Comparison of ENCODE assay signal across 14 mouse cellular contexts in the genomic region with DNA sequence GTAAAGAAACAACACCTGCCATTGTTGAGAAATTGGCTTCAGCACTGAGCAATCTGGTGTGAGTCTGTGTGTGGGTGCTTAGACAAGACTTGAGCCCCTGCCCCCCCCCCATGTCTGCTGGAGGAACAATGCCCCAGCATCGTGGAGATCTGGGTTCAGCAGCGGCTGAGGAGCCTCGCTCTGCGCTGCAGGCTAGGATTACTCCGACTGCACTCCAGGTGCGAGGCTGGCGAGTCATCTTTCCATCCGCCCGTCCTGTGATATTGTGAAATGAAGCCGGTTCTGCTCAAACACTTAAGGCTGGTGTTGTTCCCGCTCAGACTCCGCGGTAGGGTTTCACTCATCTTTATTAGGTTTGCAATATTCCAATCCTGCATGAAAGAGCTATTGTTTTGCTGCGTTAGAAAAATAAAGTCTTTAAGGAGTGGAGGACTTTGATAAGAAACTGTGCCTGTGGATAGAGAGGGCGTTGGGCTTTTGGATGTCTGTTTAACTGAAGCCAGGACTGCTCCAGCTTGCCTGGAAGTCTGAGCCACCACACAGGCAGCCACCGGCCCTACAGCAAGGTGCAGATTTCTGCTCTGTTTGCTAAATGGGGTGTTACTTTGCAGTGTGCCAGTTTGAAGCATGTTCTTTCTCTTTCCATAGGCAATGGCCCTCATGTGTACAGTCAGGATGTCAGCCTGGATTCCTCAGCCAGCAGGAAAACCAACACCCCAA.
DNase-seq lines count a peak whose midpoint lies in the region; ATAC-seq lines count a peak whose summit lies in the region.
"Had no signal": no experiment of that assay in that cellular context is flagged by ENCODE, and none has a peak within 500 bp of the region (broad histone marks: within the 10 kb centered on the region; RNA-seq: fewer than 3 reads in every experiment).

No protein-coding gene starts in this region.

- WGBS in forebrain, embryonic 10.5 days = 61% methylated on average over 16 of the region's 16 CpGs
- 42% methylated on average over 16 of the region's 16 CpGs for WGBS in forebrain, embryonic 12.5 days
- WGBS in embryonic facial prominence, embryonic 15.5 days = 40% methylated on average over 16 of the region's 16 CpGs
- WGBS in midbrain, embryonic 14.5 days = 46% methylated on average over 16 of the region's 16 CpGs

- DNase-seq in forebrain, embryonic 10.5 days (ENCODE audit: extremely low spot score, low spot score) = no peak
- peak; percentile 3 to 5 for DNase-seq in kidney, postnatal 4 days
- no peak for DNase-seq in kidney, postnatal 10 days
- peak; percentile 42 for DNase-seq in midbrain, embryonic 14.5 days
- no peak for DNase-seq in adrenal gland, postnatal 25 days
- no peak for DNase-seq in adrenal gland, adult 18-20 months (ENCODE audit: low spot score in 2 of 2)
- DNase-seq: cerebellum, postnatal 10 days; gastrocnemius, postnatal 25 days; layer of hippocampus, adult 9-11 months; left cerebral cortex, postnatal 4 days had no signal

- ATAC-seq in forebrain, embryonic 12.5 days (ENCODE audit: low FRiP score) = no peak
- peak; percentile 54; the same call in 1 of the 2 replicates for ATAC-seq in embryonic facial prominence, embryonic 15.5 days (ENCODE audit: insufficient number of reproducible peaks, low FRiP score, low TSS enrichment, low read depth)
- no peak for ATAC-seq in midbrain, embryonic 14.5 days (ENCODE audit: low FRiP score, low TSS enrichment)

- no peaks in the 10 kb centered on the region for H3K9me3 ChIP-seq in forebrain, embryonic 10.5 days
- no peaks in the 10 kb centered on the region for H3K9me3 ChIP-seq in forebrain, embryonic 12.5 days
- no peaks in the 10 kb centered on the region for H3K9me3 ChIP-seq in embryonic facial prominence, embryonic 15.5 days (replicated peaks)
- no peaks in the 10 kb centered on the region for H3K9me3 ChIP-seq in midbrain, embryonic 14.5 days (ENCODE audit: control insufficient read depth, low read length)

- no peak overlapping the region for H3K4me3 ChIP-seq in forebrain, embryonic 10.5 days
- no peak overlapping the region for H3K4me3 ChIP-seq in forebrain, embryonic 12.5 days (replicated peaks)
- no peak overlapping the region for H3K4me3 ChIP-seq in embryonic facial prominence, embryonic 15.5 days (replicated peaks)
- H3K4me3 ChIP-seq in midbrain, embryonic 14.5 days (replicated peaks; ENCODE audit: low read depth, low read length) = no peak overlapping the region
- H3K4me3 ChIP-seq: erythroblast, embryonic 14.5 days had no signal

- no peak overlapping the region for H3K4me2 ChIP-seq in forebrain, embryonic 12.5 days
- no peak overlapping the region for H3K4me2 ChIP-seq in embryonic facial prominence, embryonic 15.5 days (replicated peaks)
- peak overlapping the region; percentile 17; the same call in 1 of the 2 replicates for H3K4me2 ChIP-seq in midbrain, embryonic 14.5 days (ENCODE audit: low read length)

- H3K9ac ChIP-seq in forebrain, embryonic 12.5 days = no peak overlapping the region
- no peak overlapping the region for H3K9ac ChIP-seq in embryonic facial prominence, embryonic 15.5 days
- H3K9ac ChIP-seq in midbrain, embryonic 14.5 days (replicated peaks; ENCODE audit: low read length) = 0 out of 2 replicates have a peak overlapping the region, but pooled peaks have one; percentile 9

- no peaks in the 10 kb centered on the region for H3K36me3 ChIP-seq in forebrain, embryonic 10.5 days (replicated peaks)
- no peaks in the 10 kb centered on the region for H3K36me3 ChIP-seq in forebrain, embryonic 12.5 days (replicated peaks)
- H3K36me3 ChIP-seq in embryonic facial prominence, embryonic 15.5 days = no peaks in the 10 kb centered on the region
- no peaks in the 10 kb centered on the region for H3K36me3 ChIP-seq in midbrain, embryonic 14.5 days (ENCODE audit: control insufficient read depth, insufficient read depth, low read length)

- H3K27me3 ChIP-seq in forebrain, embryonic 10.5 days (ENCODE audit: poor library complexity, severe bottlenecking) = peaks cover 4% of the 10 kb centered on the region; the same call in 1 of the 2 replicates
- H3K27me3 ChIP-seq in forebrain, embryonic 12.5 days = no peaks in the 10 kb centered on the region
- H3K27me3 ChIP-seq in embryonic facial prominence, embryonic 15.5 days = no peaks in the 10 kb centered on the region
- no peaks in the 10 kb centered on the region for H3K27me3 ChIP-seq in midbrain, embryonic 14.5 days (ENCODE audit: control insufficient read depth, insufficient read depth, low read length)

- peak overlapping the region; percentile 60 for H3K27ac ChIP-seq in forebrain, embryonic 10.5 days
- no peak overlapping the region for H3K27ac ChIP-seq in forebrain, embryonic 12.5 days
- 0 out of 2 replicates have a peak overlapping the region, but pooled peaks have one; percentile 22 for H3K27ac ChIP-seq in embryonic facial prominence, embryonic 15.5 days (replicated peaks)
- H3K27ac ChIP-seq in midbrain, embryonic 14.5 days (replicated peaks; ENCODE audit: low read depth, low read length) = peak overlapping the region; percentile 14
- H3K27ac ChIP-seq: macrophage had no signal

- peaks cover 17% of the 10 kb centered on the region for H3K4me1 ChIP-seq in forebrain, embryonic 10.5 days
- peaks cover 13% of the 10 kb centered on the region for H3K4me1 ChIP-seq in forebrain, embryonic 12.5 days
- peaks cover 27% of the 10 kb centered on the region for H3K4me1 ChIP-seq in embryonic facial prominence, embryonic 15.5 days
- H3K4me1 ChIP-seq in midbrain, embryonic 14.5 days (ENCODE audit: control insufficient read depth, insufficient read depth, low read length) = 0 out of 2 replicates have a peak, but pooled peaks cover 11% of the 10 kb centered on the region

Comparison
In these comparisons a context has a peak if more than half of its experiments do, and no peak if none do; other contexts are left out.
1. DNase-seq: peak in kidney, postnatal 4 days (2 of 2) and midbrain, embryonic 14.5 days (single experiment); none in forebrain, embryonic 10.5 days (single experiment), kidney, postnatal 10 days (single experiment), adrenal gland, postnatal 25 days (single experiment) and adrenal gland, adult 18-20 months (0 of 2).